Mouse (Mus musculus): ENCODE measurements around the gene Eogt. TPM values are rescaled to one million over a fixed set of nuclear protein-coding genes. Genes with fewer than 3 reads are reported as not detected.
A peak's percentile ranks its signal among the peaks of the same experiment; 100 is the strongest.

The Eogt gene
- polyA plus RNA-seq, 2 experiments: 10.8 to 16.7 TPM

GRCm38 (mm10) chr6:97106106-97106505 is 42.9 kb downstream of the Eogt start:
- DNase-seq (ENCODE audit: low spot score) (no peak), ATAC-seq (ENCODE audit: low FRiP score, low read depth) (no peak)
- Histone ChIP-seq H3K27me3 (ENCODE audit: control insufficient read depth, insufficient read depth, low read length) (peaks cover 11% of the 10 kb centered on the region; the same call in 1 of the 2 replicates), H3K9ac (ENCODE audit: low read depth, low read length, severe bottlenecking) (no peak overlapping the region), H3K27ac (replicated peaks; ENCODE audit: low read depth, low read length) (no peak overlapping the region), H3K4me2 (replicated peaks; ENCODE audit: low read depth, low read length, severe bottlenecking) (no peak overlapping the region), H3K36me3 (ENCODE audit: control insufficient read depth, insufficient read depth, low read length) (no peaks in the 10 kb centered on the region), H3K4me3 (replicated peaks; ENCODE audit: low read length) (no peak overlapping the region), H3K9me3 (ENCODE audit: control insufficient read depth, low read length) (no peaks in the 10 kb centered on the region), H3K4me1 (ENCODE audit: control insufficient read depth, insufficient read depth, low read length) (peaks cover 6% of the 10 kb centered on the region)
- WGBS: 78% methylated on average over 8 of the region's 8 CpGs
- TF ChIP-seq POLR2A (IDR thresholded peaks at IDR 0.05; ENCODE audit: borderline replicate concordance, extremely low read depth, insufficient read depth, insufficient read length): no peak

GRCm38 (mm10) chr6:97104264-97104852 is 44.6 kb downstream of the Eogt start:
- Histone ChIP-seq H3K36me3 (ENCODE audit: control insufficient read depth, insufficient read depth, low read length) (no peaks in the 10 kb centered on the region), H3K9me3 (ENCODE audit: control insufficient read depth, low read length) (no peaks in the 10 kb centered on the region), H3K27ac (replicated peaks; ENCODE audit: low read depth, low read length) (no peak overlapping the region), H3K9ac (ENCODE audit: low read depth, low read length, severe bottlenecking) (no peak overlapping the region), H3K4me2 (replicated peaks; ENCODE audit: low read depth, low read length, severe bottlenecking) (no peak overlapping the region), H3K4me1 (ENCODE audit: control insufficient read depth, insufficient read depth, low read length) (peaks cover 7% of the 10 kb centered on the region), H3K4me3 (replicated peaks; ENCODE audit: low read length) (no peak overlapping the region), H3K27me3 (ENCODE audit: control insufficient read depth, insufficient read depth, low read length) (peaks cover 11% of the 10 kb centered on the region; the same call in 1 of the 2 replicates)
- WGBS: 81% methylated on average over 7 of the region's 7 CpGs
- no peak for TF ChIP-seq POLR2A (IDR thresholded peaks at IDR 0.05; ENCODE audit: borderline replicate concordance, extremely low read depth, insufficient read depth, insufficient read length)
- DNase-seq (ENCODE audit: low spot score) (no peak), ATAC-seq (ENCODE audit: low FRiP score, low read depth) (no peak)

GRCm38 (mm10) chr6:97101958-97102702 is 46.9 kb downstream of the Eogt start:
- ATAC-seq (ENCODE audit: low FRiP score, low read depth) (no peak), DNase-seq (ENCODE audit: low spot score) (no peak)
- no peak overlapping the region for H3K9ac ChIP-seq (ENCODE audit: low read depth, low read length, severe bottlenecking)
- no peaks in the 10 kb centered on the region for H3K9me3 ChIP-seq (ENCODE audit: control insufficient read depth, low read length)
- no peaks in the 10 kb centered on the region for H3K36me3 ChIP-seq (ENCODE audit: control insufficient read depth, insufficient read depth, low read length)
- TF ChIP-seq POLR2A (IDR thresholded peaks at IDR 0.05; ENCODE audit: borderline replicate concordance, extremely low read depth, insufficient read depth, insufficient read length): no peak
- no peak overlapping the region for H3K27ac ChIP-seq (replicated peaks; ENCODE audit: low read depth, low read length)
- H3K27me3 ChIP-seq (ENCODE audit: control insufficient read depth, insufficient read depth, low read length): peaks cover 11% of the 10 kb centered on the region; the same call in 1 of the 2 replicates
- 0 out of 2 replicates have a peak overlapping the region, but pooled peaks have one; percentile 13 for H3K4me2 ChIP-seq (replicated peaks; ENCODE audit: low read depth, low read length, severe bottlenecking)
- 7% methylated on average over 15 of the region's 15 CpGs for WGBS
- H3K4me3 ChIP-seq (replicated peaks; ENCODE audit: low read length): no peak overlapping the region
- H3K4me1 ChIP-seq (ENCODE audit: control insufficient read depth, insufficient read depth, low read length): peaks cover 7% of the 10 kb centered on the region

GRCm38 (mm10) chr6:97101190-97101957 is 47.6 kb downstream of the Eogt start:
- no peaks in the 10 kb centered on the region for H3K36me3 ChIP-seq (ENCODE audit: control insufficient read depth, insufficient read depth, low read length)
- peaks cover 11% of the 10 kb centered on the region; the same call in 1 of the 2 replicates for H3K27me3 ChIP-seq (ENCODE audit: control insufficient read depth, insufficient read depth, low read length)
- H3K4me2 ChIP-seq (replicated peaks; ENCODE audit: low read depth, low read length, severe bottlenecking): no peak overlapping the region; the same call in 1 of the 2 replicates
- TF ChIP-seq POLR2A (IDR thresholded peaks at IDR 0.05; ENCODE audit: borderline replicate concordance, extremely low read depth, insufficient read depth, insufficient read length): no peak
- 10% methylated on average over 12 of the region's 12 CpGs for WGBS
- 0 out of 2 replicates have a peak, but pooled peaks have one; percentile 34 for ATAC-seq (ENCODE audit: low FRiP score, low read depth)
- H3K27ac ChIP-seq (replicated peaks; ENCODE audit: low read depth, low read length): no peak overlapping the region
- no peak overlapping the region for H3K4me3 ChIP-seq (replicated peaks; ENCODE audit: low read length)
- H3K9ac ChIP-seq (ENCODE audit: low read depth, low read length, severe bottlenecking): no peak overlapping the region
- peaks cover 7% of the 10 kb centered on the region for H3K4me1 ChIP-seq (ENCODE audit: control insufficient read depth, insufficient read depth, low read length)
- no peaks in the 10 kb centered on the region for H3K9me3 ChIP-seq (ENCODE audit: control insufficient read depth, low read length)
- DNase-seq (ENCODE audit: low spot score): no peak

- H3K27me3 ChIP-seq (ENCODE audit: control insufficient read depth, insufficient read depth, low read length): no peaks in the 10 kb centered on the region
- no peaks in the 10 kb centered on the region for H3K9me3 ChIP-seq (ENCODE audit: control insufficient read depth, low read length)
- H3K9ac ChIP-seq (ENCODE audit: low read depth, low read length, severe bottlenecking): no peak overlapping the region
- no peaks in the 10 kb centered on the region for H3K4me1 ChIP-seq (ENCODE audit: control insufficient read depth, insufficient read depth, low read length)
- H3K36me3 ChIP-seq (ENCODE audit: control insufficient read depth, insufficient read depth, low read length): no peaks in the 10 kb centered on the region
- H3K4me3 ChIP-seq (replicated peaks; ENCODE audit: low read length): no peak overlapping the region
- H3K27ac ChIP-seq (replicated peaks; ENCODE audit: low read depth, low read length): no peak overlapping the region
- ATAC-seq (ENCODE audit: low FRiP score, low read depth) (no peak), DNase-seq (ENCODE audit: low spot score) (no peak)
- no peak overlapping the region for H3K4me2 ChIP-seq (replicated peaks; ENCODE audit: low read depth, low read length, severe bottlenecking)
- TF ChIP-seq POLR2A (IDR thresholded peaks at IDR 0.05; ENCODE audit: borderline replicate concordance, extremely low read depth, insufficient read depth, insufficient read length): no peak
- WGBS: 52% methylated on average over 2 of the region's 2 CpGs
These were observed 66.6 kb downstream of the Eogt start for GRCm38 (mm10) chr6:97082336-97082735.

Measured in limb, embryonic 14.5 days (tissue).